Mouse (Mus musculus): ENCODE measurements around the gene Taf8. TPM values are rescaled to one million over a fixed set of nuclear protein-coding genes. Genes with fewer than 3 reads are reported as not detected.
A peak's percentile ranks its signal among the peaks of the same experiment; 100 is the strongest.

The Taf8 gene
- polyA plus RNA-seq, 1 experiment from 2014 or later, result 9.2 TPM

GRCm38 (mm10) chr17:47512956-47513775, 11.1 kb upstream of the Taf8 start:
- H3K36me3 ChIP-seq (ENCODE audit: control insufficient read depth, insufficient read depth), result 0 out of 2 replicates have a peak, but pooled peaks cover 3% of the 10 kb centered on the region
- ATAC-seq, result no peak
- H3K9me3 ChIP-seq (ENCODE audit: control insufficient read depth), result no peaks in the 10 kb centered on the region
- H3K27me3 ChIP-seq (replicated peaks; ENCODE audit: control insufficient read depth, insufficient read depth, low read length), result no peaks in the 10 kb centered on the region
- TF ChIP-seq CTCF (IDR thresholded peaks at IDR 0.05; ENCODE audit: low read depth), result no peak
- no peak overlapping the region for H3K4me2 ChIP-seq (replicated peaks; ENCODE audit: low read depth)
- WGBS, result 58% methylated on average over 10 of the region's 10 CpGs
- 0 out of 2 replicates have a peak overlapping the region, but pooled peaks have one; percentile 8 for H3K9ac ChIP-seq (ENCODE audit: low read depth, low read length)
- H3K27ac ChIP-seq (ENCODE audit: low read depth, low read length), result peak overlapping the region; percentile 9; the same call in 1 of the 2 replicates
- peaks cover 11% of the 10 kb centered on the region; the same call in 1 of the 2 replicates for H3K4me1 ChIP-seq (replicated peaks; ENCODE audit: control insufficient read depth, insufficient read depth, low read length)
- no peak overlapping the region for H3K4me3 ChIP-seq (ENCODE audit: low read depth, low read length)

DNA sequence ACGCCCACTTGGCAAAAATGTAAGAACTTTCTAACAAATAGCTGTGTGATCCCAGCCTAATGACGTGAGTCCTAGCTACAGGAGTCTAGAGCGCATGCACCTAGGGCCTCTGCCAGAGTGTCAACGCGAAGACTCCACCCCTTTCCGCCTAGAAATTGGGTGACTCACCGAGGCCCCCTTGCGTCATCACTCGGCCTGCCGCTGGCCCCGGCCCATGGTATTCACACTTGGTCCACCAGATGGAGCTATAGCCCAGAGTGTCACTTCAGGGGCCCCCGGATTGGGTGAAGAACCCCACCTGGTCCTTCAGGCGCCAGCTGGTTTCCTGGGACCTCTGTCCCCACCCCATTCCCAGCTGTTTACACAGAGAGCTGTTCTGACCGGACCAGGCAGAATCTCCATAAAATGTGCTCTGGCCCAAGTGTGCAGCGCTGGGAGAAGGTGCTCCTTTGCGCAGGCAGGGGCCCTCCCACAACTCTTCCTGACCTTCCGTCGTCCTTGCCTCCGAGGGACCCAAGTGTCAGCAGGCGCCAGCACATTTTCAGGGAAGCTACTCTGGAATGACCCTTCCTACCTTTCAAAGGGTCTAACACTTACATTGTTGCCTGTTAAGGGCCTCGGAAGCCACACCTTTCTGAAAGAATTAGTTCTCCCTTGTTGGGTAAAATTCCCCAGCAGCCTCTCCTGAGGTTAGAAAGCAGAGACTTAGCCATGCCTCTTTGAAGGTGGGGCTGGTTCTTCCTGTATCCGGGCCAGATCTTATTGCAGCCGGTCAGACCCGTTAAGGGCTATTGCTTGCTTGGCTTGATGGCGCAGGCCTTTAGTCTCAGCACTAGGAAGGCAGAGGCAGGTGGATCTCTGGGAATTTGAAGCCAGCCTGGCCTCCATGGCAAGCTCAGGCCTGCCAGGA, 9.3 kb upstream of the Taf8 start:
- 5% methylated on average over 25 of the region's 25 CpGs for WGBS
- H3K4me3 ChIP-seq (ENCODE audit: low read depth, low read length), result peak overlapping the region; percentile 8; the same call in 1 of the 2 replicates
- ATAC-seq, result peak; percentile 87

GRCm38 (mm10) chr17:47509031-47509705, 7.1 kb upstream of the Taf8 start:
- no peak for ATAC-seq
- no peak overlapping the region for H3K9ac ChIP-seq (ENCODE audit: low read depth, low read length)
- no peak overlapping the region; the same call in 1 of the 2 replicates for H3K4me2 ChIP-seq (replicated peaks; ENCODE audit: low read depth)

More for the DNA sequence above, 9.3 kb upstream of the Taf8 start:
- peaks cover 15% of the 10 kb centered on the region; the same call in 1 of the 2 replicates for H3K4me1 ChIP-seq (replicated peaks; ENCODE audit: control insufficient read depth, insufficient read depth, low read length)
- no peaks in the 10 kb centered on the region for H3K27me3 ChIP-seq (replicated peaks; ENCODE audit: control insufficient read depth, insufficient read depth, low read length)
- H3K9me3 ChIP-seq (ENCODE audit: control insufficient read depth), result no peaks in the 10 kb centered on the region
- H3K27ac ChIP-seq (ENCODE audit: low read depth, low read length), result peak overlapping the region; percentile 90
- peak overlapping the region; percentile 59 for H3K4me2 ChIP-seq (replicated peaks; ENCODE audit: low read depth)
- TF ChIP-seq CTCF (IDR thresholded peaks at IDR 0.05; ENCODE audit: low read depth), result peak; percentile 98
- H3K9ac ChIP-seq (ENCODE audit: low read depth, low read length), result peak overlapping the region; percentile 45; the same call in 1 of the 2 replicates
- H3K36me3 ChIP-seq (ENCODE audit: control insufficient read depth, insufficient read depth), result 0 out of 2 replicates have a peak, but pooled peaks cover 2% of the 10 kb centered on the region

DNA sequence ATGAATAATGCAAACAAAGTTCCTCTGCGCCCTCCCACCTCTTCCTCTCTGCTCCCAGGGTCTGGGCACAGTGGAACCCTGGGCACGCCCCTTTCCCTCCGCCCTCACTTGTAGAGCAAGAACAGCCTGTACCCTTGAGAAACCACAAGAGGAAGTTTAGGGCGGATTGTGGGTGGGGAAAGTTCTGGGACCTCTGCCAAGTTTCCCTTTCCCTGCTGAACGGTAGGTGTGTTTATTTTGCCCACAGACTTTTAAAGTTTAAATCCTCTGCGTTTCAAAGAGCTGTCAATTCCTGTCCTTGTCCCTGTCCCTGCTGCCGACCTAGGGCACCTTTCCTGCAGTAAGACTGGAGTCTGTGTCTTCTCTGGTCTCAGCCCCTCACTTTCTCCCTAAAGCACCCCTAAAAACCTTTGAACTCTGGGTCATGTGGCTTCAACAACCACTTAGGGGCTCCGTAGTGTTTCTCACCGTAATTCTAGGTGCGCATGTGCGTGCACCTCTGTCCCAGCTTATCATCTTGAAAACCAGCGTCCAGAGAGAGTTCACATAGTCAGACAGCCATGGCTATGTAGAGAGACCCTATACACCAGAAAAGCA, 6.0 kb upstream of the Taf8 start:
- 0% methylated on average over 12 of the region's 12 CpGs for WGBS
- peak overlapping the region; percentile 60 for H3K4me2 ChIP-seq (replicated peaks; ENCODE audit: low read depth)
- peak overlapping the region; percentile 19; the same call in 1 of the 2 replicates for H3K4me3 ChIP-seq (ENCODE audit: low read depth, low read length)
- H3K9ac ChIP-seq (ENCODE audit: low read depth, low read length), result no peak overlapping the region
- H3K27me3 ChIP-seq (replicated peaks; ENCODE audit: control insufficient read depth, insufficient read depth, low read length), result no peaks in the 10 kb centered on the region
- peak; percentile 67 for ATAC-seq
- 0 out of 2 replicates have a peak, but pooled peaks have one; percentile 20 for TF ChIP-seq CTCF (IDR thresholded peaks at IDR 0.05; ENCODE audit: low read depth)
- no peaks in the 10 kb centered on the region for H3K36me3 ChIP-seq (ENCODE audit: control insufficient read depth, insufficient read depth)
- peaks cover 10% of the 10 kb centered on the region; the same call in 1 of the 2 replicates for H3K4me1 ChIP-seq (replicated peaks; ENCODE audit: control insufficient read depth, insufficient read depth, low read length)
- H3K27ac ChIP-seq (ENCODE audit: low read depth, low read length), result peak overlapping the region; percentile 84
- no peaks in the 10 kb centered on the region for H3K9me3 ChIP-seq (ENCODE audit: control insufficient read depth)

More at GRCm38 (mm10) chr17:47509031-47509705, 7.1 kb upstream of the Taf8 start:
- Histone ChIP-seq H3K4me1 (replicated peaks; ENCODE audit: control insufficient read depth, insufficient read depth, low read length) (peaks cover 18% of the 10 kb centered on the region), H3K36me3 (ENCODE audit: control insufficient read depth, insufficient read depth) (no peaks in the 10 kb centered on the region), H3K27ac (ENCODE audit: low read depth, low read length) (peak overlapping the region; percentile 21), H3K27me3 (replicated peaks; ENCODE audit: control insufficient read depth, insufficient read depth, low read length) (no peaks in the 10 kb centered on the region), H3K4me3 (ENCODE audit: low read depth, low read length) (no peak overlapping the region), H3K9me3 (ENCODE audit: control insufficient read depth) (no peaks in the 10 kb centered on the region)
- 56% methylated on average over 9 of the region's 9 CpGs for WGBS
- no peak for TF ChIP-seq CTCF (IDR thresholded peaks at IDR 0.05; ENCODE audit: low read depth)

- Histone ChIP-seq H3K27ac (ENCODE audit: low read depth, low read length) (peak overlapping the region; percentile 84), H3K36me3 (ENCODE audit: control insufficient read depth, insufficient read depth) (no peaks in the 10 kb centered on the region), H3K4me2 (replicated peaks; ENCODE audit: low read depth) (peak overlapping the region; percentile 60), H3K9me3 (ENCODE audit: control insufficient read depth) (no peaks in the 10 kb centered on the region), H3K4me3 (ENCODE audit: low read depth, low read length) (no peak overlapping the region), H3K4me1 (replicated peaks; ENCODE audit: control insufficient read depth, insufficient read depth, low read length) (peaks cover 10% of the 10 kb centered on the region; the same call in 1 of the 2 replicates), H3K9ac (ENCODE audit: low read depth, low read length) (no peak overlapping the region), H3K27me3 (replicated peaks; ENCODE audit: control insufficient read depth, insufficient read depth, low read length) (no peaks in the 10 kb centered on the region)
- ATAC-seq, result no peak
- TF ChIP-seq CTCF (IDR thresholded peaks at IDR 0.05; ENCODE audit: low read depth), result no peak
- 63% methylated on average over 2 of the region's 2 CpGs for WGBS
These were observed 5.4 kb upstream of the Taf8 start for GRCm38 (mm10) chr17:47507523-47507922.
